Mouse (Mus musculus) small intestine, adult 2 months (tissue): ENCODE measurements around the gene Trpm1.

Experiments used
- CTCF ChIP-seq: fragments of 200-500 bp; IDR thresholded peaks from 2 replicates; pipeline ENCODE4 v1.5.1; 2012; ENCODE audit warnings: low read depth, mild to moderate bottlenecking, control low read depth, inconsistent platforms, low read length, moderate library complexity, mixed read lengths; ENCODE audit not compliant: insufficient replicate concordance, insufficient read length; ENCODE audit errors: extremely low read depth
- POLR2A ChIP-seq: fragments of 200-500 bp; IDR thresholded peaks from 2 replicates; pipeline ENCODE4 v1.6.1; 2012; ENCODE audit warnings: low read depth, mild to moderate bottlenecking, control low read depth, inconsistent platforms, low read length, moderate library complexity

DNA sequence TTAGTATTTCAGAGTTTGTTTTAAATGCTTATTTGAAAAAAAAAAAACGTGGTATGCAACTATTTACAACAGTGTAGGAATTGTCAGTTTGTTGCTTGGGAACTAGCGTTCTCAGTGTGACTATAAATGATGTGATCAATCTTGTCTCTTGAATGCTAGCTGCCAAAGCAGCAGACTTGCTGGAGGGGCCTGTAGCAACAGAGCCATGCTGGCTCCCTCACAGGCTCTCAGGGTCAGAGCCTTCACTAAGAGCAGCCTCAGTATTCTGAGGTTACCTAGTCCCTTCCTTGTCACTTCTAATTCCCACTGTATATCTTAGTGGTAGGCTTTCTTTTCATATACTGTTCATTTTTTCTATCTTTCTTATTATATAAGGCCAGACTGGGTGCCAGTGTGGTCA, 157.1 kb downstream of the Trpm1 start:
- TF ChIP-seq CTCF (no peak), POLR2A (no peak)
